Mouse (Mus musculus) G1E (cell line): ENCODE data around the gene Pnkp. TPM values are rescaled to one million over a fixed set of nuclear protein-coding genes. Genes with fewer than 3 reads are reported as not detected.

Experiments used
- ATAC-seq: 2 replicates; pipeline ENCODE4 v1.8.0; 2016; ENCODE audit warnings: mild to moderate bottlenecking; ENCODE audit not compliant: insufficient number of reproducible peaks, poor library complexity, low FRiP score, severe bottlenecking; ENCODE audit errors: extremely low read depth
- DNase-seq: peaks from one replicate; pipeline ENCODE4 v3.0.0; 2012; ENCODE audit warnings: low spot score
- H3K27me3 ChIP-seq: 2 replicates; pipeline ENCODE4 v1.6.1; 2012; ENCODE audit warnings: mild to moderate bottlenecking, low read length, inconsistent platforms; ENCODE audit not compliant: insufficient read depth
- H3K36me3 ChIP-seq: replicated peaks from 2 replicates; pipeline ENCODE3; 2012; ENCODE audit warnings: mild to moderate bottlenecking, inconsistent platforms
- H3K4me1 ChIP-seq: 2 replicates; pipeline ENCODE4 v1.6.1; 2012; ENCODE audit warnings: low read depth, low read length, inconsistent platforms, mixed read lengths; ENCODE audit not compliant: insufficient read depth
- H3K4me3 ChIP-seq: 2 replicates; pipeline ENCODE4 v1.5.1; 2012; ENCODE audit warnings: low read depth, mild to moderate bottlenecking, inconsistent platforms, low read length, moderate library complexity, mixed read lengths
- H3K9me3 ChIP-seq: replicated peaks from 2 replicates; pipeline ENCODE4 v1.6.1; 2012; ENCODE audit warnings: inconsistent platforms
- CTCF ChIP-seq: IDR thresholded peaks from 2 replicates; pipeline ENCODE4 v1.5.1; 2012; ENCODE audit warnings: low read depth, low read length, inconsistent platforms, mixed read lengths
- GATA1 ChIP-seq: IDR thresholded peaks from 2 replicates; pipeline ENCODE4 v1.6.1; 2012; ENCODE audit warnings: borderline replicate concordance, low read length, inconsistent platforms, mixed read lengths
- GATA2 ChIP-seq: IDR thresholded peaks from 2 replicates; pipeline ENCODE4 v1.6.1; 2012; ENCODE audit warnings: low read depth, low read length, inconsistent platforms, borderline replicate concordance
- POLR2AphosphoS5 ChIP-seq: IDR thresholded peaks from 2 replicates; pipeline ENCODE4 v1.6.1; 2012; ENCODE audit warnings: low read depth, low read length, inconsistent platforms; ENCODE audit not compliant: insufficient replicate concordance
- TAL1 ChIP-seq: conservative IDR thresholded peaks from 2 replicates; pipeline ENCODE4 v1.6.1; 2012; ENCODE audit warnings: low read depth, low read length, inconsistent platforms, mixed read lengths
- polyA plus RNA-seq: library from polyadenylated mRNA; stranded (reverse); fragments of >175 nt; gene quantifications from 2 replicates; pipeline ENCODE4 v1.2.3, GENCODE M21; 2012
- total RNA-seq, 2 experiments: library from RNA; stranded (forward) in 1 of 2; stranded (reverse) in 1 of 2; fragments of 200-1000 nt in 1 of 2; fragments of >200 nt in 1 of 2; fragmentation: Nextera tagmentation in 1 of 2; gene quantifications; 2 replicates each; pipeline ENCODE4 v1.2.3; 2014 to 2017

Gene Pnkp
- total and polyA plus RNA-seq, 3 experiments, result 28.2 to 35.8 (median 33.0) TPM

GRCm38 (mm10) chr7:44886964-44887363, 30.0 kb downstream of the Pnkp start:
- no peak for TF ChIP-seq TAL1
- TF ChIP-seq GATA2, result no peak
- TF ChIP-seq GATA1, result no peak
- TF ChIP-seq POLR2AphosphoS5, result no peak
- TF ChIP-seq CTCF, result no peak
- ATAC-seq (no peak), DNase-seq (no peak)
- Histone ChIP-seq H3K4me3 (no peak overlapping the region), H3K4me1 (peaks cover 44% of the 10 kb centered on the region), H3K9me3 (no peaks in the 10 kb centered on the region), H3K36me3 (peaks cover 90% of the 10 kb centered on the region), H3K27me3 (no peaks in the 10 kb centered on the region)

- no peak for TF ChIP-seq CTCF
- no peak for TF ChIP-seq GATA2
- no peak for TF ChIP-seq GATA1
- no peak for TF ChIP-seq POLR2AphosphoS5
- no peak for TF ChIP-seq TAL1
- no peak for ATAC-seq
- Histone ChIP-seq H3K4me3 (no peak overlapping the region), H3K36me3 (peaks cover 75% of the 10 kb centered on the region), H3K4me1 (peaks cover 51% of the 10 kb centered on the region), H3K9me3 (no peaks in the 10 kb centered on the region), H3K27me3 (no peaks in the 10 kb centered on the region)
- no peak for DNase-seq
Measured at GRCm38 (mm10) chr7:44888256-44889105, 31.5 kb downstream of the Pnkp start.

- Histone ChIP-seq H3K36me3 (peaks cover 60% of the 10 kb centered on the region), H3K9me3 (no peaks in the 10 kb centered on the region), H3K4me1 (peaks cover 57% of the 10 kb centered on the region), H3K4me3 (no peak overlapping the region; the same call in 1 of the 2 replicates), H3K27me3 (no peaks in the 10 kb centered on the region)
- no peak for TF ChIP-seq GATA1
- TF ChIP-seq TAL1, result no peak
- TF ChIP-seq CTCF, result no peak
- no peak for TF ChIP-seq GATA2
- TF ChIP-seq POLR2AphosphoS5, result no peak
- DNase-seq, result no peak
- no peak for ATAC-seq
Measured at GRCm38 (mm10) chr7:44890180-44890579, 33.2 kb downstream of the Pnkp start.

GRCm38 (mm10) chr7:44890737-44891136, 33.8 kb downstream of the Pnkp start:
- TF ChIP-seq GATA1, result no peak
- no peak for ATAC-seq
- no peak for DNase-seq
- no peaks in the 10 kb centered on the region for H3K27me3 ChIP-seq
- peaks cover 63% of the 10 kb centered on the region for H3K4me1 ChIP-seq
- peaks cover 55% of the 10 kb centered on the region for H3K36me3 ChIP-seq
- H3K4me3 ChIP-seq, result peak overlapping the region; percentile 11; the same call in 1 of the 2 replicates
- no peaks in the 10 kb centered on the region for H3K9me3 ChIP-seq

GRCm38 (mm10) chr7:44891611-44892010, 34.7 kb downstream of the Pnkp start:
- Histone ChIP-seq H3K4me3 (peak overlapping the region; percentile 91), H3K36me3 (peaks cover 46% of the 10 kb centered on the region), H3K4me1 (peaks cover 65% of the 10 kb centered on the region), H3K9me3 (no peaks in the 10 kb centered on the region), H3K27me3 (no peaks in the 10 kb centered on the region)
- no peak for TF ChIP-seq GATA1
- no peak for TF ChIP-seq TAL1
- TF ChIP-seq CTCF, result no peak
- no peak for TF ChIP-seq GATA2
- TF ChIP-seq POLR2AphosphoS5, result no peak
- DNase-seq, result peak; percentile 16
- ATAC-seq, result no peak

GRCm38 (mm10) chr7:44892276-44892921, 35.5 kb downstream of the Pnkp start, which contains the start of gene Med25:
TSS of gene Med25 (minus strand) at chr7:44892712.
- TF ChIP-seq TAL1 (no peak), CTCF (no peak), GATA2 (no peak), POLR2AphosphoS5 (no peak), GATA1 (no peak)
- no peaks in the 10 kb centered on the region for H3K27me3 ChIP-seq
- ATAC-seq, result peak; percentile 31; the same call in 1 of the 2 replicates

More at GRCm38 (mm10) chr7:44892276-44892921, 35.5 kb downstream of the Pnkp start, which contains the start of gene Med25:
- H3K9me3 ChIP-seq, result no peaks in the 10 kb centered on the region
- H3K4me3 ChIP-seq, result peak within 1 kb of the TSS; percentile 91
- DNase-seq, result peak; percentile 89
- peaks cover 65% of the 10 kb centered on the region for H3K4me1 ChIP-seq
- peaks cover 43% of the 10 kb centered on the region for H3K36me3 ChIP-seq
